Mouse (Mus musculus): ENCODE results near the gene Acot13.

- TF ChIP-seq CTCF (IDR thresholded peaks at IDR 0.05; ENCODE audit: insufficient read depth, low read depth, low read length) (no peak), POLR2A (IDR thresholded peaks at IDR 0.05; ENCODE audit: insufficient read depth, low read depth, low read length) (no peak)
Observed at GRCm38 (mm10) chr13:24786014-24786490, 45.3 kb downstream of the Acot13 start.
